Comparison of ENCODE assay signal across 8 mouse cellular contexts in the genomic region with DNA sequence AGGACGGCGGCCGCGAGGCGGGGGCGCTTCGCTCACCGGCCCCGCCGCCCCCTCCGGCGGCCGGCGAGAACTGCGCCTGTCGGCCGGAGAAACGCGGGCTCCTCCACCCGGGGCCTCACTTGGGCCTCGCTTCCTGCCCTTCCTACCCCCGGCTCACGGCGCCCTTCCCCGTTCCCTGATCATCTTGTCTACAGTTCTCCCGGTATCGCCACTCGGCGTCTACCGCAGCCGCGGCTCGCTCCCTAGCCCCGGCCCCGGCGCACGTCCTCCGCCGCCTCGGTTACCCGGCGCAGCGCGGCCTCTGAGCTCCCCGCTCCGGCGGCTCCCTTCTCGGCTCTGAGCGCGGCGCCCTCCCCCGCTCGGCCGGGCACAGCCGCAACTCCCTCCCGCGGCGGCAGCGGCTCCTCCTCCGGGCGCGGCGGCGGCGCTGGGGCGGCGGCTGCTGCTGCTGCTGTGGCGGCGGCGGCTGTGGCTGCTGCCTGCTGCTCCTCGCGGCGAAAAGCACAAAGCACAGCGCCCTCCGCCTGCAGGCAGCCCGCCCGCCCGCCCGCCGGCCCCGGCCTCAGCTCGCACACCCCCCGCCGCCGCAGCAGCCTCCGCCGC. TPM values are rescaled to one million over a fixed set of nuclear protein-coding genes. Genes with fewer than 3 reads are reported as not detected.
DNase-seq lines count a peak whose midpoint lies in the region; ATAC-seq lines count a peak whose summit lies in the region.

No protein-coding gene starts in this region.

- ATAC-seq in forebrain, embryonic 14.5 days, result peak; percentile 30
- no peak for ATAC-seq in hindbrain, embryonic 13.5 days (ENCODE audit: low FRiP score)
- ATAC-seq in limb, embryonic 12.5 days (ENCODE audit: insufficient number of reproducible peaks, insufficient read depth, low FRiP score, low TSS enrichment, low read depth), result no peak
- peak; percentile 3; the same call in 1 of the 2 replicates for ATAC-seq in midbrain, embryonic 12.5 days (ENCODE audit: low FRiP score, low read depth)

- peaks cover 31% of the 10 kb centered on the region for H3K36me3 ChIP-seq in forebrain, embryonic 14.5 days (ENCODE audit: control insufficient read depth, insufficient read depth, low read length)
- peaks cover 32% of the 10 kb centered on the region for H3K36me3 ChIP-seq in hindbrain, embryonic 13.5 days
- H3K36me3 ChIP-seq in limb, embryonic 12.5 days, result peaks cover 30% of the 10 kb centered on the region
- H3K36me3 ChIP-seq in midbrain, embryonic 12.5 days, result peaks cover 32% of the 10 kb centered on the region

- peak; percentile 61 to 67 for DNase-seq in adrenal gland, adult 18-20 months (ENCODE audit: low spot score in 2 of 2)
- no peak for DNase-seq in adrenal gland, postnatal 4 days (ENCODE audit: low spot score in 2 of 2)
- peak; percentile 76 for DNase-seq in brain, adult 2 months (ENCODE audit: low read depth, low spot score)
- DNase-seq in forebrain, embryonic 14.5 days (ENCODE audit: low spot score), result peak; percentile 52
- peak; percentile 76 to 90 for DNase-seq in spleen, postnatal 4 days (ENCODE audit: low spot score in 2 of 2)

- peak overlapping the region; percentile 100 for H3K9ac ChIP-seq in forebrain, embryonic 14.5 days (ENCODE audit: low read length)
- H3K9ac ChIP-seq in hindbrain, embryonic 13.5 days, result peak overlapping the region; percentile 100
- H3K9ac ChIP-seq in limb, embryonic 12.5 days (replicated peaks), result peak overlapping the region; percentile 100
- H3K9ac ChIP-seq in midbrain, embryonic 12.5 days (replicated peaks), result peak overlapping the region; percentile 100

- no peaks in the 10 kb centered on the region for H3K27me3 ChIP-seq in forebrain, embryonic 14.5 days (replicated peaks; ENCODE audit: control insufficient read depth, insufficient read depth, low read length)
- H3K27me3 ChIP-seq in hindbrain, embryonic 13.5 days, result no peaks in the 10 kb centered on the region
- no peaks in the 10 kb centered on the region for H3K27me3 ChIP-seq in limb, embryonic 12.5 days
- no peaks in the 10 kb centered on the region; the same call in 1 of the 2 replicates for H3K27me3 ChIP-seq in midbrain, embryonic 12.5 days

- H3K4me1 ChIP-seq in forebrain, embryonic 14.5 days (ENCODE audit: control insufficient read depth, insufficient read depth, low read length), result peaks cover 13% of the 10 kb centered on the region; the same call in 1 of the 2 replicates
- H3K4me1 ChIP-seq in hindbrain, embryonic 13.5 days (replicated peaks), result peaks cover 30% of the 10 kb centered on the region
- peaks cover 25% of the 10 kb centered on the region for H3K4me1 ChIP-seq in limb, embryonic 12.5 days (replicated peaks)
- peaks cover 21% of the 10 kb centered on the region for H3K4me1 ChIP-seq in midbrain, embryonic 12.5 days

- no peaks in the 10 kb centered on the region for H3K9me3 ChIP-seq in forebrain, embryonic 14.5 days (replicated peaks; ENCODE audit: control insufficient read depth, low read length)
- no peaks in the 10 kb centered on the region for H3K9me3 ChIP-seq in hindbrain, embryonic 13.5 days
- no peaks in the 10 kb centered on the region for H3K9me3 ChIP-seq in limb, embryonic 12.5 days
- H3K9me3 ChIP-seq in midbrain, embryonic 12.5 days, result no peaks in the 10 kb centered on the region

- under 1% methylated on average over 52 of the region's 87 CpGs for WGBS in forebrain, embryonic 14.5 days
- WGBS in hindbrain, embryonic 13.5 days, result 2% methylated on average over 61 of the region's 87 CpGs
- WGBS in limb, embryonic 12.5 days, result under 1% methylated on average over 77 of the region's 87 CpGs
- WGBS in midbrain, embryonic 12.5 days, result under 1% methylated on average over 74 of the region's 87 CpGs

- H3K4me2 ChIP-seq in forebrain, embryonic 14.5 days (ENCODE audit: low read length), result peak overlapping the region; percentile 95
- peak overlapping the region; percentile 80 for H3K4me2 ChIP-seq in hindbrain, embryonic 13.5 days
- H3K4me2 ChIP-seq in limb, embryonic 12.5 days, result peak overlapping the region; percentile 93
- H3K4me2 ChIP-seq in midbrain, embryonic 12.5 days (replicated peaks), result peak overlapping the region; percentile 85

- peak overlapping the region; percentile 100 for H3K4me3 ChIP-seq in forebrain, embryonic 14.5 days (ENCODE audit: low read depth, low read length)
- H3K4me3 ChIP-seq in hindbrain, embryonic 13.5 days, result peak overlapping the region; percentile 98
- H3K4me3 ChIP-seq in limb, embryonic 12.5 days (replicated peaks), result peak overlapping the region; percentile 100
- peak overlapping the region; percentile 100 for H3K4me3 ChIP-seq in midbrain, embryonic 12.5 days

- peak overlapping the region; percentile 99 for H3K27ac ChIP-seq in forebrain, embryonic 14.5 days (ENCODE audit: low read depth, low read length)
- H3K27ac ChIP-seq in hindbrain, embryonic 13.5 days, result peak overlapping the region; percentile 99
- H3K27ac ChIP-seq in limb, embryonic 12.5 days, result peak overlapping the region; percentile 100
- H3K27ac ChIP-seq in midbrain, embryonic 12.5 days (replicated peaks), result peak overlapping the region; percentile 100

RNA-seq across cellular contexts. Expression of gene Ubtf, which starts 2.1 kb away (rescaled TPM):
- 100 to 1,000 TPM in 1 of 2 experiments, 10 to 100 TPM in 1; 93.7 to 117 TPM for total RNA-seq in adrenal gland, adult 18-20 months (2021)
- 100 to 1,000 TPM; 136 to 152 TPM for total RNA-seq in adrenal gland, postnatal 4 days (2021)
- polyA plus RNA-seq in forebrain, embryonic 14.5 days (2014; fragmentation: Nextera tagmentation; extraction: Ambion mirVana), result 74.5 and 91.0 TPM in 2 replicates
- 77.1 and 82.7 TPM in 2 replicates for polyA plus RNA-seq in hindbrain, embryonic 13.5 days (2015; fragmentation: Nextera tagmentation; extraction: Ambion mirVana)
- polyA plus RNA-seq in limb, embryonic 12.5 days (2016; fragmentation: Nextera tagmentation; extraction: Ambion mirVana), result 101 TPM in 2 replicates
- polyA plus RNA-seq in midbrain, embryonic 12.5 days (2016; fragmentation: Nextera tagmentation; extraction: Ambion mirVana), result 102 and 121 TPM in 2 replicates

RNA-seq across cellular contexts. Expression of gene Atxn7l3, which starts 21.0 kb away (rescaled TPM):
- total RNA-seq in adrenal gland, adult 18-20 months (2021), result 10 to 100 TPM; 44.3 to 53.4 TPM
- total RNA-seq in adrenal gland, postnatal 4 days (2021), result 10 to 100 TPM; 58.3 to 58.7 TPM
- polyA plus RNA-seq in forebrain, embryonic 14.5 days (2014; fragmentation: Nextera tagmentation; extraction: Ambion mirVana), result 25.2 and 28.7 TPM in 2 replicates
- 29.2 and 29.9 TPM in 2 replicates for polyA plus RNA-seq in hindbrain, embryonic 13.5 days (2015; fragmentation: Nextera tagmentation; extraction: Ambion mirVana)
- polyA plus RNA-seq in limb, embryonic 12.5 days (2016; fragmentation: Nextera tagmentation; extraction: Ambion mirVana), result 22.3 and 22.9 TPM in 2 replicates
- polyA plus RNA-seq in midbrain, embryonic 12.5 days (2016; fragmentation: Nextera tagmentation; extraction: Ambion mirVana), result 24.7 and 26.6 TPM in 2 replicates

RNA-seq across cellular contexts. Expression of gene Tmub2, which starts 32.7 kb away (rescaled TPM):
- 10 to 100 TPM; 43.3 to 55.3 TPM for total RNA-seq in adrenal gland, adult 18-20 months (2021)
- total RNA-seq in adrenal gland, postnatal 4 days (2021), result 10 to 100 TPM; 56.5 to 58.3 TPM
- 74.4 and 75.3 TPM in 2 replicates for polyA plus RNA-seq in forebrain, embryonic 14.5 days (2014; fragmentation: Nextera tagmentation; extraction: Ambion mirVana)
- polyA plus RNA-seq in hindbrain, embryonic 13.5 days (2015; fragmentation: Nextera tagmentation; extraction: Ambion mirVana), result 81.3 and 82.8 TPM in 2 replicates
- 47.4 and 48.9 TPM in 2 replicates for polyA plus RNA-seq in limb, embryonic 12.5 days (2016; fragmentation: Nextera tagmentation; extraction: Ambion mirVana)
- 65.5 and 69.4 TPM in 2 replicates for polyA plus RNA-seq in midbrain, embryonic 12.5 days (2016; fragmentation: Nextera tagmentation; extraction: Ambion mirVana)

RNA-seq across cellular contexts. Expression of gene Slc4a1, which starts 48.6 kb away (rescaled TPM):
- under 1 TPM; 0.23 to 0.80 TPM for total RNA-seq in adrenal gland, adult 18-20 months (2021)
- total RNA-seq in adrenal gland, postnatal 4 days (2021), result 100 to 1,000 TPM in 1 of 2 experiments, 10 to 100 TPM in 1; 75.5 to 140 TPM
- polyA plus RNA-seq in forebrain, embryonic 14.5 days (2014; fragmentation: Nextera tagmentation; extraction: Ambion mirVana), result 1.8 and 2.1 TPM in 2 replicates
- 4.4 and 5.0 TPM in 2 replicates for polyA plus RNA-seq in hindbrain, embryonic 13.5 days (2015; fragmentation: Nextera tagmentation; extraction: Ambion mirVana)
- polyA plus RNA-seq in limb, embryonic 12.5 days (2016; fragmentation: Nextera tagmentation; extraction: Ambion mirVana), result 22.6 and 25.0 TPM in 2 replicates
- 26.7 and 30.4 TPM in 2 replicates for polyA plus RNA-seq in midbrain, embryonic 12.5 days (2016; fragmentation: Nextera tagmentation; extraction: Ambion mirVana)

RNA-seq across cellular contexts. Expression of gene Asb16, which starts 48.9 kb away (rescaled TPM):
- total RNA-seq in adrenal gland, adult 18-20 months (2021), result under 1 TPM; 0.30 to 0.61 TPM
- total RNA-seq in adrenal gland, postnatal 4 days (2021), result under 1 TPM; 0.53 to 0.79 TPM
- polyA plus RNA-seq in forebrain, embryonic 14.5 days (2014; fragmentation: Nextera tagmentation; extraction: Ambion mirVana), result not detected in 2 replicates
- not detected in 2 replicates for polyA plus RNA-seq in hindbrain, embryonic 13.5 days (2015; fragmentation: Nextera tagmentation; extraction: Ambion mirVana)
- 0.16 and 0.19 TPM in 2 replicates for polyA plus RNA-seq in limb, embryonic 12.5 days (2016; fragmentation: Nextera tagmentation; extraction: Ambion mirVana)
- not detected in 2 replicates for polyA plus RNA-seq in midbrain, embryonic 12.5 days (2016; fragmentation: Nextera tagmentation; extraction: Ambion mirVana)

Comparison
In these comparisons a context has a peak if more than half of its experiments do, and no peak if none do; other contexts are left out.
1. DNase-seq: peak in adrenal gland, adult 18-20 months (2 of 2), brain, adult 2 months (single experiment), forebrain, embryonic 14.5 days (single experiment) and spleen, postnatal 4 days (2 of 2); none in adrenal gland, postnatal 4 days (0 of 2).
2. ATAC-seq: peak in forebrain, embryonic 14.5 days (single experiment) and midbrain, embryonic 12.5 days (single experiment); none in hindbrain, embryonic 13.5 days (single experiment) and limb, embryonic 12.5 days (single experiment).
3. Peak in every context shown above with its lines, with median percentiles within 50 percentile points of each other: H3K27ac ChIP-seq, H3K4me2 ChIP-seq, H3K4me3 ChIP-seq and H3K9ac ChIP-seq.